Mouse (Mus musculus) heart, postnatal 0 days (tissue): Measurements from ENCODE around the gene Spred2. TPM values are rescaled to one million over a fixed set of nuclear protein-coding genes. Genes with fewer than 3 reads are reported as not detected.

Source experiments
- ATAC-seq: fragments of 200-750 bp; cut with Nextera tagmentation; 2 replicates; pipeline ENCODE4 v1.8.0; 2017; ENCODE audit warnings: low read depth, moderate number of reproducible peaks, moderate library complexity; ENCODE audit not compliant: insufficient read depth
- DNase-seq: peaks from one replicate; pipeline ENCODE4 v3.0.0-alpha.2; 2016; ENCODE audit warnings: low spot score
- H3K27ac ChIP-seq: fragments of 300-500 bp; sonication (generic); 2 replicates; pipeline ENCODE4 v1.5.1; 2014; ENCODE audit warnings: low read depth, mild to moderate bottlenecking
- H3K27me3 ChIP-seq: fragments of 300-500 bp; sonication (generic); 2 replicates; pipeline ENCODE4 v1.6.1; 2014; ENCODE audit warnings: low read length, mixed read lengths; ENCODE audit not compliant: control insufficient read depth, insufficient read depth
- H3K36me3 ChIP-seq: fragments of 300-500 bp; sonication (generic); replicated peaks from 2 replicates; pipeline ENCODE4 v1.6.1; 2014; ENCODE audit warnings: low read length, mixed read lengths; ENCODE audit not compliant: control insufficient read depth, insufficient read depth
- H3K4me1 ChIP-seq: fragments of 300-500 bp; sonication (generic); 2 replicates; pipeline ENCODE4 v1.6.1; 2014; ENCODE audit warnings: antibody characterized with exemption; ENCODE audit not compliant: control insufficient read depth, insufficient read depth
- H3K4me2 ChIP-seq: fragments of 300-500 bp; sonication (generic); 2 replicates; pipeline ENCODE4 v1.6.1; 2014; ENCODE audit warnings: low read depth, mild to moderate bottlenecking, low read length, moderate library complexity
- H3K4me3 ChIP-seq: fragments of 300-500 bp; sonication (generic); 2 replicates; pipeline ENCODE4 v1.5.1; 2014; ENCODE audit warnings: low read depth, low read length
- H3K9ac ChIP-seq: fragments of 300-500 bp; sonication (generic); replicated peaks from 2 replicates; pipeline ENCODE4 v1.6.1; 2014; ENCODE audit warnings: low read depth, low read length, mixed read lengths
- H3K9me3 ChIP-seq: fragments of 300-500 bp; sonication (generic); replicated peaks from 2 replicates; pipeline ENCODE4 v1.6.1; 2016; ENCODE audit warnings: low read length; ENCODE audit not compliant: control insufficient read depth
- CTCF ChIP-seq: IDR thresholded peaks from 2 replicates; pipeline ENCODE4 v1.5.1; 2016; ENCODE audit warnings: antibody characterized with exemption, control low read depth, low read depth
- EP300 ChIP-seq: IDR thresholded peaks from 2 replicates; pipeline ENCODE4 v1.6.1; 2016; ENCODE audit warnings: antibody characterized with exemption, low read depth
- WGBS: fragments of 180-500 bp; shearing (Covaris S2); extraction: QIAGEN DNeasy Blood & Tissue Kit; methylation state at CpG from one replicate; pipeline ENCODE4 v1.1.7; 2014; 5-methylcytosine and 5-hydroxymethylcytosine counted together
- polyA plus RNA-seq: library from polyadenylated mRNA; unstranded; fragments of >200 nt; fragmentation: Nextera tagmentation; extraction: Ambion mirVana; gene quantifications from 2 replicates; pipeline ENCODE4 v1.2.1, GENCODE M21; 2015
- total RNA-seq: library from RNA; depleted of rRNA; stranded (reverse); fragments of >200 nt; gene quantifications from 2 replicates; pipeline ENCODE4 v1.2.3, GENCODE M21; 2014; ENCODE audit warnings: low replicate concordance

Gene Spred2
- total and polyA plus RNA-seq, 2 experiments from 2014 or later, result 3.2 to 8.2 TPM

- 51% methylated on average over 6 of the region's 6 CpGs for WGBS
- Histone ChIP-seq H3K9ac (no peak overlapping the region), H3K4me3 (no peak overlapping the region), H3K4me1 (no peaks in the 10 kb centered on the region), H3K9me3 (no peaks in the 10 kb centered on the region), H3K36me3 (no peaks in the 10 kb centered on the region), H3K27me3 (no peaks in the 10 kb centered on the region), H3K4me2 (no peak overlapping the region), H3K27ac (no peak overlapping the region)
- TF ChIP-seq EP300 (no peak), CTCF (no peak)
- ATAC-seq (no peak), DNase-seq (no peak)
Measured at GRCm38 (mm10) chr11:20033541-20034160, 109.5 kb downstream of the Spred2 start.

- Histone ChIP-seq H3K27me3 (no peaks in the 10 kb centered on the region), H3K9ac (no peak overlapping the region), H3K36me3 (no peaks in the 10 kb centered on the region), H3K9me3 (no peaks in the 10 kb centered on the region), H3K4me1 (no peaks in the 10 kb centered on the region), H3K4me3 (no peak overlapping the region), H3K4me2 (no peak overlapping the region), H3K27ac (no peak overlapping the region)
- TF ChIP-seq CTCF (no peak), EP300 (no peak)
- DNase-seq (no peak), ATAC-seq (no peak)
- WGBS, result 68% methylated on average over 14 of the region's 14 CpGs
Measured at GRCm38 (mm10) chr11:20034337-20034947, 110.3 kb downstream of the Spred2 start.

GRCm38 (mm10) chr11:20035343-20035928 is 111.3 kb downstream of the Spred2 start:
- no peak overlapping the region for H3K9ac ChIP-seq
- no peak overlapping the region for H3K4me3 ChIP-seq
- DNase-seq (no peak), ATAC-seq (no peak)
- no peak overlapping the region for H3K4me2 ChIP-seq
- no peaks in the 10 kb centered on the region for H3K27me3 ChIP-seq
- TF ChIP-seq CTCF, result no peak
- no peak for TF ChIP-seq EP300
- no peak overlapping the region for H3K27ac ChIP-seq
- no peaks in the 10 kb centered on the region for H3K9me3 ChIP-seq
- H3K36me3 ChIP-seq, result no peaks in the 10 kb centered on the region
- 52% methylated on average over 11 of the region's 11 CpGs for WGBS
- H3K4me1 ChIP-seq, result no peaks in the 10 kb centered on the region

- Histone ChIP-seq H3K9me3 (no peaks in the 10 kb centered on the region), H3K27me3 (no peaks in the 10 kb centered on the region), H3K4me1 (no peaks in the 10 kb centered on the region), H3K4me3 (no peak overlapping the region), H3K36me3 (no peaks in the 10 kb centered on the region), H3K9ac (no peak overlapping the region), H3K4me2 (no peak overlapping the region), H3K27ac (no peak overlapping the region)
- WGBS, result 79% methylated on average over 7 of the region's 7 CpGs
- ATAC-seq (no peak), DNase-seq (no peak)
- no peak for TF ChIP-seq CTCF
- TF ChIP-seq EP300, result no peak
Measured at GRCm38 (mm10) chr11:20035972-20036371, 111.8 kb downstream of the Spred2 start.

GRCm38 (mm10) chr11:20037739-20038138 is 113.6 kb downstream of the Spred2 start:
- ATAC-seq (no peak), DNase-seq (no peak)
- no peaks in the 10 kb centered on the region for H3K27me3 ChIP-seq
- TF ChIP-seq CTCF, result no peak
- no peak for TF ChIP-seq EP300
- no peaks in the 10 kb centered on the region for H3K36me3 ChIP-seq
- H3K9ac ChIP-seq, result no peak overlapping the region
- no peak overlapping the region for H3K4me3 ChIP-seq
- no peaks in the 10 kb centered on the region for H3K9me3 ChIP-seq
- no peak overlapping the region for H3K4me2 ChIP-seq
- no peak overlapping the region for H3K27ac ChIP-seq
- peaks cover 1% of the 10 kb centered on the region; the same call in 1 of the 2 replicates for H3K4me1 ChIP-seq
- 83% methylated on average over 4 of the region's 4 CpGs for WGBS
